Mouse (Mus musculus) adrenal gland, postnatal 14 days (tissue): ENCODE data around the gene Syt3. TPM values are rescaled to one million over a fixed set of nuclear protein-coding genes. Genes with fewer than 3 reads are reported as not detected.

ENCODE experiments used
- DNase-seq: peaks from one replicate; pipeline ENCODE4 v3.0.0; 2021; ENCODE audit warnings: mixed read lengths
- total RNA-seq: library from RNA; stranded (reverse); gene quantifications from 2 replicates; pipeline ENCODE4 v1.2.3, GENCODE M21; 2021

Gene Syt3
- total RNA-seq, 1 experiment from 2014 or later, result 3.9 TPM

- no peak for DNase-seq
Measured at GRCm38 (mm10) chr7:44444886-44445527, 61.1 kb downstream of the Syt3 start.

- DNase-seq, result no peak
Measured at GRCm38 (mm10) chr7:44445528-44445923, 61.6 kb downstream of the Syt3 start.

GRCm38 (mm10) chr7:44446070-44446855 lies 62.4 kb downstream of the Syt3 start:
- no peak for DNase-seq

Other genes with a start within 250 kb of the Syt3 start
- not detected in 2 replicates for gene Klk1b16, start 247.3 kb upstream of the Syt3 start, total RNA-seq
- gene Klk1b24, start 195.9 kb upstream of the Syt3 start, total RNA-seq, result not detected in 2 replicates
- gene Klk1b3, start 185.9 kb upstream of the Syt3 start, total RNA-seq, result not detected in 2 replicates
- not detected in 2 replicates for gene Klk1b4, start 176.7 kb upstream of the Syt3 start, total RNA-seq
- not detected in 2 replicates for gene Klk1b5, start 168.2 kb upstream of the Syt3 start, total RNA-seq
- 0.37 and 1.6 TPM in 2 replicates for gene Klk1, start 158.7 kb upstream of the Syt3 start, total RNA-seq
- not detected in 2 replicates for gene Gm36864, start 147.9 kb upstream of the Syt3 start, total RNA-seq
- gene 1700028J19Rik, start 137.4 kb upstream of the Syt3 start, total RNA-seq, result 0.70 and 0.90 TPM in 2 replicates
- gene 2410002F23Rik, start 137.4 kb upstream of the Syt3 start, total RNA-seq, result 95.5 and 102 TPM in 2 replicates
- gene Acp4, start 126.7 kb upstream of the Syt3 start, total RNA-seq, result not detected in 2 replicates
- gene Gm15517, start 122.7 kb upstream of the Syt3 start, total RNA-seq, result not detected in 2 replicates
- 3.4 and 3.6 TPM in 2 replicates for gene Clec11a, start 77.2 kb upstream of the Syt3 start, total RNA-seq
- gene Shank1, start 73.8 kb upstream of the Syt3 start, total RNA-seq, result 7.6 and 8.0 TPM in 2 replicates
- 0.59 and 0.71 TPM in 2 replicates for gene 1700008O03Rik, start 1.7 kb downstream of the Syt3 start, total RNA-seq
- gene Lrrc4b, start 44.9 kb downstream of the Syt3 start, total RNA-seq, result 6.1 and 7.7 TPM in 2 replicates
- gene Aspdh, start 81.3 kb downstream of the Syt3 start, total RNA-seq, result 0.75 and 13.0 TPM in 2 replicates
- 45.9 and 51.2 TPM in 2 replicates for gene Josd2, start 83.9 kb downstream of the Syt3 start, total RNA-seq
- gene Emc10, start 112.4 kb downstream of the Syt3 start, total RNA-seq, result 81.5 and 85.9 TPM in 2 replicates
- gene Fam71e1, start 112.5 kb downstream of the Syt3 start, total RNA-seq, result 7.8 and 10.9 TPM in 2 replicates
- 0.26 and 0.38 TPM in 2 replicates for gene Mybpc2, start 140.6 kb downstream of the Syt3 start, total RNA-seq
- 3.4 and 15.4 TPM in 2 replicates for gene Spib, start 148.0 kb downstream of the Syt3 start, total RNA-seq
- gene Pold1, start 164.7 kb downstream of the Syt3 start, total RNA-seq, result 17.5 and 28.0 TPM in 2 replicates
- gene Nr1h2, start 169.8 kb downstream of the Syt3 start, total RNA-seq, result 105 and 114 TPM in 2 replicates
- gene Napsa, start 188.3 kb downstream of the Syt3 start, total RNA-seq, result 2.0 and 10.4 TPM in 2 replicates
- 5.5 and 6.8 TPM in 2 replicates for gene Kcnc3, start 206.6 kb downstream of the Syt3 start, total RNA-seq